Mouse (Mus musculus): ENCODE data around the gene Mthfd2. TPM values are rescaled to one million over a fixed set of nuclear protein-coding genes. Genes with fewer than 3 reads are reported as not detected.
A peak's percentile ranks its signal among the peaks of the same experiment; 100 is the strongest.
"Not testable (repeated sequence)": the region's sequence is repeated elsewhere in the genome, so short reads cannot be mapped to it uniquely, and the experiment has no call there.

Mthfd2 gene
- 29.2 and 47.6 TPM in 2 replicates for total RNA-seq (2021)
- long read RNA-seq, transcript Mthfd2-201 (8 exons, 2,085 nt) = major isoform, 23 of 27 reads
- long read RNA-seq, partial matches to known transcripts = 0 of 27 reads
- long read RNA-seq, other reads (novel, unspliced or antisense) = 4 of 27 reads

DNA sequence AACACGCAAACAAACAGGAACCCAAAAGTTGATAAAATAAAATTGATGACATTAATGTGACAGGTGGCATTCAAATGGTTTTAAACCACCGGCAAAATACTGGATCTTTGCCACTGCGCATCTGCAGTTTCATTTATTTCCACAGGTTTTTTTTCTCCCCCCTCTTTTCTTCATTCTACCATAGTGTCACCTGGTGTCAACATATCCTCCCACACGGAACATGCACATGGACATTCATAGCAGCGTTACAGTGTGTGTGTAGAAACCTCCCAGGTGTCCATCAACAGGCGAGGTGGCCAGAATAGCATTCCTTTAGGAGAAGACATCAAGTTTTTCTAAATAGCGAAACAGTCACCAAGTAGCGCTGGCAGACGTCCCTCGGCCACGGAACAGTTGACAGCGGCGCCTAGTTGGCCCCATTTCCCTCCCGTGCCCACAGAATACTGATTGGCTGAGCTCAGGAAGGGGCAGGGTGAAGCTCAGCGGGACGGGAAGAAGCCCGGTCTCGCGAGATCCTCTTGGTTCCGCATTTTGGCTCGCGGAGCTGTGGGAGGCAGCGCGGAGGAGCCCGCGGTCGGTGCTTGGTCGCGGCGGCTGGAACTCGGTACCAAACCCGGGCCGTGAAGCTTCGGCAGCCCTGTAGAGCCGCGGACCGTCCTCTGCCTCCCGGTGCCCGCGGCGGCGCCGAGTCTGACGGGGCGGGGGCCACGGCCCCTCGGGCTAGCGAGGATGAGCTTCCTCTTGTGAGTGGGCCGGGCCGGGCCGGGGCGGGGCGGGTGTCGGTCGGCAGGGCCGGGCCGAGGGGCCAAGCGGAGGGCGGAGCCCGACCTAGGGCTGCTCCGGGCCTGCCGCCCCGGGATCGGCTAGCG is at the start of gene Mthfd2, which contains the start of gene Mob1a:
TSS of gene Mthfd2 (minus strand) at position 384 of the 869 bp plus-strand sequence.
TSS of gene Mob1a (plus strand) at position 492 of the 869 bp plus-strand sequence.
- peak; percentile 93 for DNase-seq

DNA sequence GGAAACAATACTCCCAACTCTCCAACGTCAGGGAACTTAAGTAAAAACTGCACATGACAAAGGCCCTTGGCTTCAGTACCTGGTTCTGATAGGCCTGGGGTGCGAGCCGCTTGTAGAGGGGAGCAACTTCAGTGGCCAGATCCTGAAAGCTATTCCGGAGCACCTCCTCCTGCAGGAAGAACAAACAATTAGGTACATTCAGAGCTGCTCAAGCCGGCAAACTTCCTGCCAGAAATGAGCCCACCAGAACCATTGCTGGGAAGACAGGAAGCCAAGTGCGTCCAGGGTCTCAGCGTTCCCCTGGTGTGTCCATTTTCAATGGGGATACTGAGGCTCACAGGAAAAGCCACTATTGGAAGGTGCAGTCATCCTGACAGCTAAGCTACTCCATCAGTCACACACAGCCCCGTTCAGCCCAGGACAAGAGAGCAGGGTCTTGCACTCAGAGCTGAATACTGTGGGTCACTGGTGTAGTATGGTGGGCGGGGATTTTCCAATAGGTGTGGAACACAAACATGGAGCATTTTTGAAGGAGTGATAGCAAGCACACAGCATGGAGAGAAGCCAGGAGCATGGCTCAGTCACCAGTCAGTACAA is 48.1 kb upstream of the Mthfd2 start:
- no peak for DNase-seq

DNA sequence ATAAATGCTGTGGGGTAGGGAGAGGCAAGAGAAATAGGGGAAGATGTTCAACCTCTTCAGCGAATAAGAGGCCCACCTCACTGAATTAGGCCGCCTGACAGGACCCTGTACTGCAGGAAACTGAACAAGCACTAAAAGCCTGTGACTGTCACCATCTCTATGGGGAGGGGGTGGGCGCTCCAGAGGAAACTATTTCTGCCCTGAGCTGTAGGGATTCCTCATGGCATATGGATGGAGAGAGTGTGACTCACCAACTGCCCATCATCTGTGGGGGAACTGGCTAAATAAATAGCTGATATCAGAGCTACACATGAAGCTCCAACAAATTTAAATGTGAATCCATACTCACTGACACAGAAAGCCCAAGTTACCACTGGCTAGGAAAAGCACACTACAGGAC is 45.6 kb upstream of the Mthfd2 start:
- no peak for DNase-seq

DNA sequence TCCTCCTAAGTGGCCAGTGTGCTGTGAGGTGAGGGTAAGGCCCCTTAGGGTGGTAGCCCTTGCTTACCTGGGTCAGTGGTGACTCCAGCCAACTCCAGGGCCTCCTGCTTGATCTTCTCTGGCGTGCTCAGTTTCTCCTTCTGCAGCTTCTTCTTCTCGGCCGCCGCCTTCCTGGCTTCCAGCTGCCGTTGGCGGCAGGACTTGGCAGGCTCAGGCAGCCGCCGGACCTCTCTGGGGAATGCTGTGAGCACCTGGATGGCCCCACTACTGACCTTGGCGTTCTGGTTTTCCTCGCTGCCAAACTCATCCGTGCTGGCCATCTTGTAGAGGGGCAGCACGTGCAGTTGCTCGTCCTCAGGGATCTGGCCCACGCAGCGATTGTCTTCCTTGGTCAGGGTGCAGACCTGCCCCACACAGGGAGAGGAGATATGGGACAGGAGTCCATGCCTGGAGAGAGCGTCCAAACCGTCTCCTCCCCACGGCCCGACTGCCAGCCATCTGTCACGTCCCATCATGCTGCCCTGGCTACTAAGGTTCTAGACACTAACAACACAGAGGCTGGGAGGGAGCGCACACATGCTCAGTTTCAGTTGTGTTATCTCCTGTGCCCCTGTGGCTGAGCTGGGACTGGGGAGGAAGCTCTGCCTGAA is 44.7 kb upstream of the Mthfd2 start:
- DNase-seq = no peak

DNA sequence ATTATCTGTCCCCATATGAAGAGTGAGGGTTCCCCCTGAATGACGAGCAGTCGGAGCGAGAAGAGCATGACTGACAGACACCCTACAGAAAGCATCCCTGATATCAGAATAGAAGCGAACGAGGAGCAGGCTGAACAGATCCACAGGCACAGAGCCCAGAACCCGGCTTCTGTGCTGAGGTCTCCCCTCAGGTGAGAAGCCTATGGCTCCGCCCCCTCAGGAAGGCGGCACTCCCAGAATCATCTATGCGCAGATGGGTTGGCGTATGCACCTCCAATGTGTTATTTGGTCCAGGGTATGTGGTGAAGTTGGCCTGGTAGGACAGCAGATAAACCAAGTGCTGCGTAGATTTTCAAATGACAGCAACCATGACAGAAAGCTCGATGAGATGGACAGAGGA is 37.4 kb upstream of the Mthfd2 start:
- no peak for DNase-seq

DNA sequence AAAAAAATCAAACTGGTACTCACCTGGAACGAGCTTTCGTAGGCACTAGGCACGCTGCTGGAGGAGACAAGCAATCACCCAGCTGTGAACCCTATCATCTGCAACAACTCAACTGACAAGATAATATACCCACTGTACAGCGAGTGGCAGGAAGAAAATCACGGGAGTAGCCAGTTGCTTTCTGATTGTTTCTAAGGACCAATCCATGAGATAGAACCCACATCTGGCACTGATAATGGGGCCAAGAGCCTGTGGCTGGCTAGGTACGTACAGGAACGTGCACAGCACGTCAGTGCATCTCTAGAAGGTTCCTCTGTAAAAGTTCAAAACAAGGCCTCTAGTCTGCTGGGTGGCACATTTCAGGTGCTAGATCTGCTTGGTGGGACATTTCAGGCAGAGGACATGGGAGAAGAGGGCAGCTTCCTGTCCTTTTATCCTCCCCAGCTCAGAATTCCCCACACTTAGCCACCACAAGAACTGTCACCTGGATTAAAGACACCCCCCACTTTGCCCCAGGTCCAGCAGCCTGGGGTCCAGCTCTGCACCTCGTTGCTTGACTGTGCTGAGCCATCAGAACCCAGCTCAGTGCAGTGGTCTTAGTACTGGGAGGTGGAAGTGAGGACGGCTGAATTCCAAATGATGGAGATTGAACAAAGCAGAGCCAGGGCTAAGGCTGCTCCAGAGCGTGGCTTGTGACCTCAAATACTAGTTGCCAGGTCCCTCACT is 36.0 kb upstream of the Mthfd2 start:
- DNase-seq = no peak

DNA sequence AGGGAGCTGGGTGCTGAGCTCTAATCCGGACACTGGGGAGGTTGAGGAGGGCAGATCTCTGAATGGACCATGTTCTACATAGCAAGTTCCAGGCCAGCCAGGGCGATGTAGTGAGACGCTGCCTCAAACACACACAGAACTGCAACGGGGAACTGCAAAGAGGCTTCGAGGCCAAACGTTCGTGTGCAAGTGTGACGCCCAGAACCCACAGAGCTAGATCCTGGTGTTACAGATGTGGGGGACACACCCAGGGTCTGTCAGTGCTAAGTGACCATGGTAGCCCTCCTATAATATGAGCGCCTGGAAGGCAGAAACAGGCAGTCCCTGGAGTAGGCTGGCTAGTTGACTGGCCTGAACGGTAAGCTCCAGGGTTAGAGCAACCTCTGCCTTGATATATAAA is 31.7 kb upstream of the Mthfd2 start:
- no peak for DNase-seq

DNA sequence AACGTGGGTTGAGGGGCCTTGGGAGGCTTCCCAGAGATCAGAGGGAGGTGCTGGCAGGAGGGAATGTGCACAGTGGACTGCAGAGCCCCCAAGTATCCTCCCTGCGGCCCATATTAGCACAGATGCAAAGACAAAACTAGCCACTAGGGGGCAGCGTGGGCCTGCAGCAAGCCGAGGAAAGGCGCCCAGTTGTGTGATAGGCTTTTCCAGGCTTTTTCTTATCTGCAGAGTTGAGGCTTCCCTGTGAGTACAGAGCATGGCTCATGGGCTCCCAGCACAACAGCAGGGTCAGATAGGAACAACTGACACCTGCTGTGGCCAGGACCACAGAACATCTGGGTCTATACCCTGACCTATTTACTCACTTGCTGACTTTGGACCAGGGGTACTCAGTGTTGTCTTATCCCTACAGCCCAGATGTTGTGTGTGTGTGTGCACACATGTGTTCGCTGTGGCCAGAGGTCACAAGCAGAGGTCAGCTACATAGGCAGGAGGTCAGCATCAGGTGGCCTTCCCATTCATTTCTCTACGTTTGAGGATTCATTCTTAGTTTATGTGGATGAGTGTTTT is 30.9 kb upstream of the Mthfd2 start:
- peak; percentile 88 for DNase-seq

DNA sequence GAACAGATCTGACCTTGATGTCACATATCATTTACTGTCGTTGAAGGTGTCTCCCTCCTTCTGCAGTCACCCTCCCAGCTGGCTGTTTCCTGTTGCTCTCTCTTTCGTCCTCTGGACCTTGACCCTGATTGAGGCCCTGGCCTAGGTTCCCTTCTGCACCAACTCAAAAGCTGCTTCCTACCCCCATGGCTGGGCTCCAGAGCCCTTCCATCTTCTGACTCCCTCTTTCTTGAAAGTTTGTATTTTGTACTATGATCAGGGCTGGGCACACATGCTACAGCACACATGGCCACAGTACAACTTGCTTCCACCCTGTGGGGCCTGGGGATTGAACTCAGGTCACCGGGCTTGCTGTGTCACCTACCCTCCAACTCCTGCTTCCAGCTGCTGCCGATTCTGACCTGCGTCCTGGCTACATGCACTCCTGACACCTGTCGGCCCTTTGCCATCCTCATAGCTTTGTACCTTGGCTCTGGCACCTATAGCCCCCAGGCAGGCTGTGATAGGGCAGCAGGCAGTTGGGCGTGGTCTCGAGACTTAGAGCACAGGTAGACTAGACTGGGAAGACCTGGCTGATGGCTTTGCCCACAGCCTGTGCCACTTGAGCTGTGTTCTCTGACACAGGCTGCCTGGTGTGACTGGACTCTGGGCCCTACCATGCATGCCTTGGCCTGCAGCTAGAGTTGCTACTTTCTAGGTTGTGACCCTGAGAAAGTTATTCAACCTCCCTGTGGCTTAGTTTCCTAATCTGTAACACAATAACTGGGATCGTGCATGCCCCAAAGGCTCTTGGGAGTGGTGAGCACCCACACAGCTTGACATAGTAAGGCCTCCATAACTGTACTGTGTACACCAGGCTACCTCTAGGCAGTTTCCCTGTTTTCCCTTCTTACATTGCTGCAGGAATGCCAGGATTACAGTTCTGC is 29.4 kb upstream of the Mthfd2 start:
- no peak for DNase-seq

DNA sequence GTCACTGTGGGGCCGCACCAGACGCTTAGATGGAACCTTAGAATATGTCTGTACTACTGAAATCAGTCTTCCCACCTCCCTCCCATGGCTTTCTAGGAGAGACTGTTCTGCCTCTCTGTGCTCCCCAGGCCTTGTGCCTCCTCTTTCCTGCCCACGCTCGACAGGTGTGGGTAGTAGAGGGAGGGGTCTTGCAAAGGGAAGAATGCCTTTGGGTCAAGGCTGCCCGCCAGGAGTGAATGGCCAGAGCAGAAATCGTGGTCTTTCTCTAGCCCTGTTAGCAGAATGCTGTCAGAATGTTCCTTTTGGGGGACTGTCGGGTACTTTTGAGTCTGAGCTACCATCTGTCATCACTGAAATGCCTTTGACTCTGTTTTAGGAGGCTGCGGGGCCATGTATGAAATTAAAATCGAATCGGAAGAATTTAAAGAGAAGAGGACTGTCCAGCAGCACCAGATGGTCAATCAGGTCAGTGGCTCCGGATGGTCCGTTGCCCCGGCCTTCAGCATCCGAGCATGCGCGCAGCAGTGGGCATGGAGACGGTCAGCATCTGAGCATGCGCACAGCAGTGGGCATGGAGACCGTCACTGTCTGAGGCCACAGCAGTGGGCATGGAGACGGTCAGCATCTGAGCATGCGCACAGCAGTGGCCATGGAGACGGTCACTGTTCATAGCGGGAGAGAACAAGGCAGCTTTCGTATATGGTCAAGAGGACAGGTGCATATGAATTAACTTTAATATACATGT is 27.1 kb upstream of the Mthfd2 start:
- no peak for DNase-seq

DNA sequence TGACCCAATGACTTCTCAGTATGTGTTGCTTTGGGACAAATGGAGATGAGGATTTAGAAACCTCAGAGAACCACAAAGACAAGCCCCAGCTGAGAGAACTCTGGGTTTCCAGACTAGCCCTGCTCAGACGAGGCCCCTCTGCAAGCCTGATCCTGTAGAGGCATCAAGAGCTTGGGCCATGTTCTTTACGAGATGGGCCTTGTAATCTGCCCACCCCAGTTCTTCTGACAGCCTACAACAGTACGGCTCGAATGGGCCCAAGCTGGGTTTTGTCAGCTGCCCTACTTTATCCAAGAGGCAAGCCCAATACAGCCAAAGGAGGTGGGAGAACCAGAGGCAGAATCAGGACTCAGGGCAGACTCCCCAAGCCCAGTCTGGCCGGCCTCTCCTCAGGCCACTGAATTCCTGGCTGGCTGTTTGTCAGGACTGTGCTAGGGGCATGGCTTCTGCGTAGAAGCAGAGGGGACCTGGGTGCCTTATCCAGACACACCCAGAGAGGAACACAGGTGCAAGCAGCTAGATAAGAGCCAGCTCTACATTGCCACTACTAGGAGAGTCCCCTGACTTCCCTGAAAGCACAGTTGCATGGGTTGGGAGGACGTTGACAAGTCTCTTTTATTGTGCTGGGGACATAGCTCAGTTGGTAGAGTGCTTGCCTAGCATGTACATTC is 25.9 kb upstream of the Mthfd2 start:
- DNase-seq = no peak

DNA sequence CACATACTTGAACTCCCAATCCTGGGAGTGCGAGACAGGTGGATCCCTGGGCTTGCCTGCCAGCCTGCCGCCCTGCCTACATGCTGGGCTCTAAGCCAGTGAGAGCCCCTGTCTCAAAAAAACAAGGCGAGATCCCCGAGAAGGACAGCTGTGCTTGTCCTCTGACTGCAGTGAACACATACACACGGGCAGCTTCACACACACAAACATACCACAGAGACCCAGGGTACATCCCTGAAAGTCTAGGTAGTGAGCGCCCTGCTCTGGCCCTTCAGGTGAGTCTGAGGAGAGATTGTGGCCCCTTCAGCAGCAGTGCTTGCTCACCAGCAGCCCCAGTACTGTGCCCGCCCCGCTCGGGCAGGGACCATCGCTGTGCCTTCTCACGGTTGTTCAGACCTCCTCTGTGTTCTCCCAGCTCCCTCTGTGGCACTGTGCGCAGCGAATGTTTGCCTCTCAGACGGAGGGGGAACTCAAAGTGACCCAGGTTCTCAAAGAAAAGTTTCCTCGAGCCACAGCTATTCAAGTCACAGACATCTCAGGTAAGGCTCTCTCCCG is 25.2 kb upstream of the Mthfd2 start:
- DNase-seq = no peak

DNA sequence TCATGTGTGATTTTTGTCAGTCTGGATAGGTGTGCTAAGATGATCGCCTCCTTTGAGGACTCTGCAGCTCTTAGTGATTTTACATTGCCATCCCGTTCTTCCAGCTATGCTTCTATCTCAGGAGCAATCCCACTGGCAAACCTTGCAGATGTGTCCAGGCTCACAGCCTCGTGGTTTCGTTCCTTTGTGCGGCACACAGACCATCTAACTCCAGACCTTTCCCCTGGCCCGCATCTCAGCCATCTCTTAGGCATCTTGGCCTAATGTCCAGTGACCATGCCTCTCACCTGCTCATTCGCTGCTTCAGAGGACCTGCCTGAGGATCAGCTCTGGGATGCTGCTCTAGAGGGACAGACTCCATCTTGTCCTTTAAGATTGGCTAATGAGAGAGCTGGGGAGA is 24.5 kb upstream of the Mthfd2 start:
- no peak for DNase-seq

DNA sequence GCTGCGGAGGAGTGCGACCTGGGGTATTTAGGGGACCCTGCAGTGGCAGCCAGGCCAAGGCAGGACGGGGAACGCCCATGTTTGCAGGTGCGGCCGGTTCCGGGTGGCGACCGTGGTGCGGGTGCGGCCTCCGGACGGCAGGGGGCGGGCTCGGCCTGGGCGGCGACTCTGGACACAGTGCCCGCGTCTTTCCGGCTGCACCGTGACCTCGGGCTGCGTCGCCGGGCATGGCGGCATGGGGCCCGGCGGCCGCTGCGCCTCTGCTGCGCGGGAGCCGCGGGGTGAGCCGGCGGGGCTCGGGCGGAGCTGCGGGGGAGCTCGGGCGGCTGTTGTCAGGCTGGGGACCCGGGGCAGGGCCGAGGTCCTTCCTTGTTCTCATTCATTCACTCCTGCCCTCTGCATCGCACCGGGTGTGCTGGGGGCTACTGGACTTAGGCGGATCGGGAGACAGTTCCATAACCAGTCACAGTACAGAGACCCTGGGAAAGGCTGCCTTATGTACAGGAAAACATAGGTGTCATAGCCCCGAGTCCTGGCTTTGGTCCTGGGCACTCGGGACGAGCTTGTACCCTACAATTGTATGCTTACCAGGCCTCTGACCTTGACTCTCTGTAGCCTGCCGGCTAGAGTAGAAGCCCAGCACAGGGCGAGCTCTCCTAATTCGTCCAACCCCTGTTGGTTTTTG is 23.7 kb upstream of the Mthfd2 start:
- DNase-seq = peak; percentile 94

DNA sequence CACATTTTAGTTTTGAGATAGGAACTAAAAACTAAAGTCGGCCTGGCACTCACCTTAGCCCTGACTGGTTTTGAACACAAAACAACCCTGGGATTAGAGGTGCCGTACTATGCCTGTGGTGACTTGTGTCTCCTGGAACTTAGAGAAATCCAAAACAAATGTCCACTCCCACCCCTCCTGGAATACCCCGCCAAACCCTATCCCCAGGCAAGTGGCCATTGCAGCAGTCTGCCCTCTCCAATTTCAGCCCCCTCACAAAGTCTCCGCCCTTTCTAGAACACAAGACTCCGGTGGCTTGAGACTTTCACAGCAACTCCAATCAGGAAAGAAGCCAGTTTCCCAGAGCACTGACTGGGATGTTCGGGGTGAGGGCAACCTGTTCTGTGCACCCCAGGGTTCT is 23.2 kb upstream of the Mthfd2 start, which contains the start of gene Bola3:
TSS of gene Bola3 (plus strand) at position 275 of the 400 bp plus-strand sequence.
- no peak for DNase-seq

DNA sequence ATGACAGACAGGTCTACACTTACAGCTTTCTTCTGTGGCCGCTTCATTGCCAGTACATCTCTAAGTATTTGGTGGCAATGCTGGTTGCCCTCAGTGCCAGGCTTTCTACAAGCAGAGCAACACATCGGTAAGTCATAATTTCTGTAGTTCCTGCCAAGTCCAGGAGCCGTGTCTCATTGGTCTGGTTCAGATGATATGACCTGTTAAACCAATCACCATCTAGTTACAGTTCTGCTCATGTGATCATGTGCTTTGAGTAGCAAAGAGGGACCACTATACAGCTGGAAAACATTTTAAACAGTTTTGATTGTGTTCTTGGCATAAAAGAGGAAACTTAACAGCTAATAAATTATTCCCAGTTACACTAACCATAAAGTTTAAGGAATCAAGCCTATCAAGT is 22.2 kb upstream of the Mthfd2 start:
- DNase-seq = no peak

DNA sequence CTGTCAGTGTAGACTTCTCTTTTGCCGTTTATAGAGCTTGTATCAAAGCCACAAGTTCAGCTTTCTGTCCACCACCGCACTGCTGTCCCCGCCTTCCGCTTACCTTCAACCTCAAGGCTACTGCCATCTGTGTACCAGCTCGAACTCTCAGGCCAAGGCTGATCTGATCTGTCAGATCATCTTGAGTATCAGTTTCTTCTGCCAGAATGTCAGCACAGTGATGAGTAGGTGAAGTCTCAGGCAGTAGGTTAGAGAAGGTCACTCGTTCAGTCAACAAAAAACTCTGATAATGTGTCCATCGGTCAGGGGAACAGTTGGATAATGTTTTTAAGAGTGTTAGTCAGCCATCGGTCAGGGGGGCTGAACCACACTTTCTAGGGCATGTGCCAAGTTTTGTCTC is 19.6 kb upstream of the Mthfd2 start:
- DNase-seq = not testable (repeated sequence)

DNA sequence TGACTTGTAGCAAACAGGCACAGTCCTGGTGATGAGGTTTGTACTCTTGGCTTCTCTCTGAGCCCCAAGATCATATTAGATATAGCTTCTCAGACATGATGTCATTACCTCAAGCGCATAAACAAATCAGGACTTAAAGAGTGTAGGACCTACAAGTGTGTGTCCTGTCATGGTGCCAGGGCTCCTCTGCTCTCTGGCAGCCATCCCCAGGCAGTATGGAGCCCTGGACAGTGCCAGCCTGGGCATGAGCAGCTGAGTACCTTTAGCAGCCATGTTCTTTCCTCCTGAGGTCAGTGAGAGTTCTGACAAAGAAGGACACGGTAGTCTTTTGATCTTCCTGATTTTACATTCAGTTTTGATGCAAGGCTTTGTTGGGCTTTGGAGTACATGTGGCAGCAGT is 17.2 kb upstream of the Mthfd2 start:
- DNase-seq = no peak
